Mouse (Mus musculus): ENCODE measurements around the gene Polr2f. TPM values are rescaled to one million over a fixed set of nuclear protein-coding genes. Genes with fewer than 3 reads are reported as not detected.

The Polr2f gene
- polyA plus RNA-seq, 1 experiment: 107 TPM

GRCm38 (mm10) chr15:79145522-79145921, 4.7 kb downstream of the Polr2f start:
- Histone ChIP-seq H3K4me1 (ENCODE audit: control insufficient read depth, insufficient read depth, low read length) (peaks cover 10% of the 10 kb centered on the region), H3K27ac (ENCODE audit: insufficient read depth, low read depth, low read length) (no peak overlapping the region), H3K4me3 (ENCODE audit: insufficient read depth, low read length) (no peak overlapping the region)
- no peak for TF ChIP-seq POLR2A (IDR thresholded peaks at IDR 0.05; ENCODE audit: borderline replicate concordance, low read depth, low read length)
- TF ChIP-seq CTCF (IDR thresholded peaks at IDR 0.05; ENCODE audit: low read depth, low read length): no peak

- peak; percentile 73; the same call in 1 of the 2 replicates for TF ChIP-seq CTCF (IDR thresholded peaks at IDR 0.05; ENCODE audit: low read depth, low read length)
- no peak for TF ChIP-seq POLR2A (IDR thresholded peaks at IDR 0.05; ENCODE audit: borderline replicate concordance, low read depth, low read length)
- Histone ChIP-seq H3K4me1 (ENCODE audit: control insufficient read depth, insufficient read depth, low read length) (peaks cover under 1% of the 10 kb centered on the region; the same call in 1 of the 2 replicates), H3K4me3 (ENCODE audit: insufficient read depth, low read length) (no peak overlapping the region), H3K27ac (ENCODE audit: insufficient read depth, low read depth, low read length) (no peak overlapping the region)
Observed at GRCm38 (mm10) chr15:79148533-79148932, 7.7 kb downstream of the Polr2f start.

GRCm38 (mm10) chr15:79151881-79152280, 11.1 kb downstream of the Polr2f start:
- TF ChIP-seq POLR2A (IDR thresholded peaks at IDR 0.05; ENCODE audit: borderline replicate concordance, low read depth, low read length) (no peak), CTCF (IDR thresholded peaks at IDR 0.05; ENCODE audit: low read depth, low read length) (no peak)
- H3K4me1 ChIP-seq (ENCODE audit: control insufficient read depth, insufficient read depth, low read length): no peaks in the 10 kb centered on the region

GRCm38 (mm10) chr15:79152709-79153108, 11.9 kb downstream of the Polr2f start:
- no peak overlapping the region for H3K4me3 ChIP-seq (ENCODE audit: insufficient read depth, low read length)
- TF ChIP-seq POLR2A (IDR thresholded peaks at IDR 0.05; ENCODE audit: borderline replicate concordance, low read depth, low read length): no peak
- no peak for TF ChIP-seq CTCF (IDR thresholded peaks at IDR 0.05; ENCODE audit: low read depth, low read length)
- no peak overlapping the region for H3K27ac ChIP-seq (ENCODE audit: insufficient read depth, low read depth, low read length)
- H3K4me1 ChIP-seq (ENCODE audit: control insufficient read depth, insufficient read depth, low read length): no peaks in the 10 kb centered on the region

More at GRCm38 (mm10) chr15:79151881-79152280, 11.1 kb downstream of the Polr2f start:
- H3K4me3 ChIP-seq (ENCODE audit: insufficient read depth, low read length): no peak overlapping the region
- no peak overlapping the region for H3K27ac ChIP-seq (ENCODE audit: insufficient read depth, low read depth, low read length)

- H3K27ac ChIP-seq (ENCODE audit: insufficient read depth, low read depth, low read length): no peak overlapping the region
- no peaks in the 10 kb centered on the region for H3K4me1 ChIP-seq (ENCODE audit: control insufficient read depth, insufficient read depth, low read length)
- TF ChIP-seq POLR2A (IDR thresholded peaks at IDR 0.05; ENCODE audit: borderline replicate concordance, low read depth, low read length) (no peak), CTCF (IDR thresholded peaks at IDR 0.05; ENCODE audit: low read depth, low read length) (no peak)
- H3K4me3 ChIP-seq (ENCODE audit: insufficient read depth, low read length): no peak overlapping the region
Observed at GRCm38 (mm10) chr15:79155572-79155971, 14.8 kb downstream of the Polr2f start.

- no peak for TF ChIP-seq CTCF (IDR thresholded peaks at IDR 0.05; ENCODE audit: low read depth, low read length)
- TF ChIP-seq POLR2A (IDR thresholded peaks at IDR 0.05; ENCODE audit: borderline replicate concordance, low read depth, low read length): no peak
- Histone ChIP-seq H3K27ac (ENCODE audit: insufficient read depth, low read depth, low read length) (no peak overlapping the region), H3K4me3 (ENCODE audit: insufficient read depth, low read length) (no peak overlapping the region), H3K4me1 (ENCODE audit: control insufficient read depth, insufficient read depth, low read length) (peaks cover 6% of the 10 kb centered on the region)
Observed at GRCm38 (mm10) chr15:79162301-79162700, 21.5 kb downstream of the Polr2f start.

GRCm38 (mm10) chr15:79162822-79163221, 22.0 kb downstream of the Polr2f start:
- H3K4me3 ChIP-seq (ENCODE audit: insufficient read depth, low read length): no peak overlapping the region

GRCm38 (mm10) chr15:79164251-79164650, 23.4 kb downstream of the Polr2f start:
- H3K4me1 ChIP-seq (ENCODE audit: control insufficient read depth, insufficient read depth, low read length): peaks cover 8% of the 10 kb centered on the region
- H3K27ac ChIP-seq (ENCODE audit: insufficient read depth, low read depth, low read length): no peak overlapping the region
- H3K4me3 ChIP-seq (ENCODE audit: insufficient read depth, low read length): no peak overlapping the region
- TF ChIP-seq CTCF (IDR thresholded peaks at IDR 0.05; ENCODE audit: low read depth, low read length) (no peak), POLR2A (IDR thresholded peaks at IDR 0.05; ENCODE audit: borderline replicate concordance, low read depth, low read length) (no peak)

More at GRCm38 (mm10) chr15:79162822-79163221, 22.0 kb downstream of the Polr2f start:
- peaks cover 6% of the 10 kb centered on the region for H3K4me1 ChIP-seq (ENCODE audit: control insufficient read depth, insufficient read depth, low read length)
- TF ChIP-seq CTCF (IDR thresholded peaks at IDR 0.05; ENCODE audit: low read depth, low read length): no peak
- no peak for TF ChIP-seq POLR2A (IDR thresholded peaks at IDR 0.05; ENCODE audit: borderline replicate concordance, low read depth, low read length)
- H3K27ac ChIP-seq (ENCODE audit: insufficient read depth, low read depth, low read length): no peak overlapping the region

GRCm38 (mm10) chr15:79165140-79165539, 24.3 kb downstream of the Polr2f start, which contains the start of gene Sox10:
Gene Sox10 (minus strand): TSS chr15:79165240.
- H3K4me3 ChIP-seq (ENCODE audit: insufficient read depth, low read length): no peak within 1 kb of the TSS
- peaks cover 8% of the 10 kb centered on the region for H3K4me1 ChIP-seq (ENCODE audit: control insufficient read depth, insufficient read depth, low read length)
- TF ChIP-seq POLR2A (IDR thresholded peaks at IDR 0.05; ENCODE audit: borderline replicate concordance, low read depth, low read length) (no peak), CTCF (IDR thresholded peaks at IDR 0.05; ENCODE audit: low read depth, low read length) (no peak)
- H3K27ac ChIP-seq (ENCODE audit: insufficient read depth, low read depth, low read length): no peak within 1 kb of the TSS

GRCm38 (mm10) chr15:79166712-79167111, 25.9 kb downstream of the Polr2f start:
- Histone ChIP-seq H3K27ac (ENCODE audit: insufficient read depth, low read depth, low read length) (no peak overlapping the region), H3K4me1 (ENCODE audit: control insufficient read depth, insufficient read depth, low read length) (peaks cover 8% of the 10 kb centered on the region), H3K4me3 (ENCODE audit: insufficient read depth, low read length) (no peak overlapping the region)
- no peak for TF ChIP-seq POLR2A (IDR thresholded peaks at IDR 0.05; ENCODE audit: borderline replicate concordance, low read depth, low read length)

- Histone ChIP-seq H3K4me1 (ENCODE audit: control insufficient read depth, insufficient read depth, low read length) (no peaks in the 10 kb centered on the region), H3K4me3 (ENCODE audit: insufficient read depth, low read length) (no peak overlapping the region), H3K27ac (ENCODE audit: insufficient read depth, low read depth, low read length) (no peak overlapping the region)
- TF ChIP-seq CTCF (IDR thresholded peaks at IDR 0.05; ENCODE audit: low read depth, low read length) (no peak), POLR2A (IDR thresholded peaks at IDR 0.05; ENCODE audit: borderline replicate concordance, low read depth, low read length) (no peak)
Observed at GRCm38 (mm10) chr15:79176905-79177304, 36.1 kb downstream of the Polr2f start.

All from bone marrow macrophage, adult 2 months (primary cell).